Mouse (Mus musculus) MEL (cell line): Measurements from ENCODE around the gene Dqx1. TPM values are rescaled to one million over a fixed set of nuclear protein-coding genes. Genes with fewer than 3 reads are reported as not detected.

ENCODE experiments used
- DNase-seq: peaks from one replicate; pipeline ENCODE4 v3.0.0; 2011; ENCODE audit warnings: low read depth, low spot score
- H3K27ac ChIP-seq: 2 replicates; pipeline ENCODE4 v1.5.1; 2012; ENCODE audit warnings: low read depth, mild to moderate bottlenecking, control low read depth, low read length, moderate library complexity; ENCODE audit not compliant: control insufficient read depth
- H3K27me3 ChIP-seq, 2 experiments: fragments of 150-350 bp in 1 of 2; sonication (generic) in 1 of 2; 2 replicates each; pipeline ENCODE4 v1.6.1; 2012; ENCODE audit warnings: low read length in 2 of 2, mild to moderate bottlenecking in 2 of 2, improper control_type of control experiment in 1 of 2, moderate library complexity in 1 of 2; ENCODE audit not compliant: insufficient read depth in 2 of 2, control insufficient read depth in 1 of 2
- H3K36me3 ChIP-seq, 2 experiments: 2 replicates each; pipeline ENCODE4 v1.6.1; 2012 to 2014; ENCODE audit warnings: low read length in 2 of 2, improper control_type of control experiment in 1 of 2, inconsistent platforms in 1 of 2, mild to moderate bottlenecking in 1 of 2; ENCODE audit not compliant: insufficient read depth in 2 of 2, control insufficient read depth in 1 of 2
- H3K4me1 ChIP-seq, 2 experiments: fragments of 150-350 bp in 1 of 2; sonication (generic) in 1 of 2; 2 replicates each; pipeline ENCODE4 v1.6.1; 2012; ENCODE audit warnings: low read length in 2 of 2, improper control_type of control experiment in 1 of 2, mild to moderate bottlenecking in 1 of 2; ENCODE audit not compliant: insufficient read depth in 2 of 2, control insufficient read depth in 1 of 2
- H3K4me3 ChIP-seq, 2 experiments: fragments of 150-350 bp in 1 of 2; sonication (generic) in 1 of 2; 2 replicates each; pipeline ENCODE4 v1.5.1; 2012; ENCODE audit warnings: low read depth in 2 of 2, low read length in 2 of 2, mild to moderate bottlenecking in 2 of 2, moderate library complexity in 2 of 2, control low read depth in 1 of 2, improper control_type of control experiment in 1 of 2; ENCODE audit not compliant: control insufficient read depth in 1 of 2, insufficient read depth in 1 of 2
- H3K79me2 ChIP-seq: 2 replicates; pipeline ENCODE4 v1.6.1; 2012; ENCODE audit warnings: mild to moderate bottlenecking, low read length, moderate library complexity; ENCODE audit not compliant: control insufficient read depth, poor library complexity, insufficient read depth
- H3K9ac ChIP-seq: 2 replicates; pipeline ENCODE4 v1.6.1; 2012; ENCODE audit warnings: low read depth, mild to moderate bottlenecking, control low read depth, low read length, moderate library complexity; ENCODE audit not compliant: control insufficient read depth, poor library complexity, severe bottlenecking
- H3K9me3 ChIP-seq: fragments of 150-350 bp; sonication (generic); replicated peaks from 2 replicates; pipeline ENCODE4 v1.6.1; 2012; ENCODE audit warnings: mild to moderate bottlenecking, low read length, improper control_type of control experiment, moderate library complexity; ENCODE audit not compliant: insufficient read depth
- E2F4 ChIP-seq: IDR thresholded peaks from 2 replicates; pipeline ENCODE4 v1.6.1; 2011; ENCODE audit warnings: low read depth, low read length, improper control_type of control experiment, borderline replicate concordance
- EP300 ChIP-seq, 2 experiments: IDR thresholded peaks; 2 replicates each; pipeline ENCODE4 v1.6.1; 2011; ENCODE audit warnings: improper control_type of control experiment in 2 of 2, low read length in 2 of 2, low read depth in 1 of 2, mild to moderate bottlenecking in 1 of 2
- ETS1 ChIP-seq: IDR thresholded peaks from 2 replicates; pipeline ENCODE4 v1.6.1; 2012; ENCODE audit warnings: low read depth, mild to moderate bottlenecking, inconsistent platforms, low read length, improper control_type of control experiment, moderate library complexity
- GABPA ChIP-seq: IDR thresholded peaks from 2 replicates; pipeline ENCODE4 v1.6.1; 2012; ENCODE audit warnings: low read depth, mild to moderate bottlenecking, inconsistent platforms, low read length, improper control_type of control experiment, moderate library complexity
- GATA1 ChIP-seq: IDR thresholded peaks from 2 replicates; pipeline ENCODE4 v1.6.1; 2011; ENCODE audit warnings: low read depth, low read length, improper control_type of control experiment
- HCFC1 ChIP-seq: IDR thresholded peaks from 2 replicates; pipeline ENCODE4 v1.6.1; 2012; ENCODE audit warnings: low read depth, mild to moderate bottlenecking, inconsistent platforms, low read length, improper control_type of control experiment, moderate library complexity
- JUND ChIP-seq: IDR thresholded peaks from 2 replicates; pipeline ENCODE4 v1.6.1; 2011; ENCODE audit warnings: low read depth, mild to moderate bottlenecking, improper control_type of control experiment, low read length
- MAX ChIP-seq: IDR thresholded peaks from 2 replicates; pipeline ENCODE4 v1.6.1; 2011; ENCODE audit warnings: low read length, improper control_type of control experiment
- NELFE ChIP-seq: IDR thresholded peaks from 2 replicates; pipeline ENCODE4 v1.6.1; 2011; ENCODE audit warnings: low read depth, low read length, improper control_type of control experiment
- POLR2A ChIP-seq, 2 experiments: IDR thresholded peaks; 2 replicates each; pipeline ENCODE4 v1.6.1; 2011 to 2012; ENCODE audit warnings: low read length in 2 of 2, mild to moderate bottlenecking in 2 of 2, control low read depth in 1 of 2, improper control_type of control experiment in 1 of 2, low read depth in 1 of 2, moderate library complexity in 1 of 2; ENCODE audit not compliant: control insufficient read depth in 1 of 2, insufficient read depth in 1 of 2, poor library complexity in 1 of 2
- TAL1 ChIP-seq: IDR thresholded peaks from 2 replicates; pipeline ENCODE4 v1.6.1; 2012; ENCODE audit warnings: mild to moderate bottlenecking, inconsistent platforms, low read length, moderate library complexity, mixed read lengths
- TCF12 ChIP-seq: IDR thresholded peaks from 2 replicates; pipeline ENCODE4 v1.6.1; 2014; ENCODE audit warnings: low read depth, mild to moderate bottlenecking, inconsistent platforms, low read length, improper control_type of control experiment, moderate library complexity
- USF2 ChIP-seq, 2 experiments: IDR thresholded peaks; 2 replicates each; pipeline ENCODE4 v1.6.1; 2011 to 2012; ENCODE audit warnings: improper control_type of control experiment in 2 of 2, low read length in 2 of 2, borderline replicate concordance in 1 of 2, inconsistent platforms in 1 of 2, low read depth in 1 of 2, mild to moderate bottlenecking in 1 of 2; ENCODE audit not compliant: insufficient read depth in 1 of 2
- ZMIZ1 ChIP-seq: IDR thresholded peaks from 2 replicates; pipeline ENCODE4 v1.6.1; 2012; ENCODE audit warnings: low read depth, mild to moderate bottlenecking, inconsistent platforms, low read length, improper control_type of control experiment, moderate library complexity
- polyA plus RNA-seq, 2 experiments: library from polyadenylated mRNA; stranded (reverse) in 1 of 2; unstranded in 1 of 2; fragments of >175 nt in 1 of 2; fragments of >200 nt in 1 of 2; gene quantifications; 2 replicates each; pipeline versions ENCODE4 v1.2.1 to v1.2.4; 2012; ENCODE audit warnings: low replicate concordance in 2 of 2, low read depth in 1 of 2; ENCODE audit not compliant: insufficient read length in 2 of 2, insufficient read depth in 1 of 2, missing spikeins in 1 of 2
- total RNA-seq: library from RNA; depleted of rRNA; stranded (reverse); fragments of 300-350 nt; gene quantifications from 2 replicates; pipeline ENCODE4 v1.2.3, GENCODE M21; 2012

Dqx1 gene
- total and polyA plus RNA-seq, 3 experiments = 1.3 to 3.4 TPM; not detected in 1

- H3K27ac ChIP-seq = no peak overlapping the region
- no peaks in the 10 kb centered on the region for H3K79me2 ChIP-seq
- no peaks in the 10 kb centered on the region for H3K4me1 ChIP-seq
- no peak for DNase-seq
- H3K27me3 ChIP-seq = no peaks in the 10 kb centered on the region
- no peak overlapping the region for H3K9ac ChIP-seq
- no peak for TF ChIP-seq E2F4
- H3K4me3 ChIP-seq = no peak overlapping the region
- no peaks in the 10 kb centered on the region for H3K36me3 ChIP-seq
- H3K9me3 ChIP-seq = no peaks in the 10 kb centered on the region
These were observed 8.4 kb downstream of the Dqx1 start for GRCm38 (mm10) chr6:83065995-83066394.

- Histone ChIP-seq H3K36me3 (no peaks in the 10 kb centered on the region), H3K4me1 (no peaks in the 10 kb centered on the region), H3K4me3 (no peak overlapping the region), H3K9ac (no peak overlapping the region), H3K9me3 (no peaks in the 10 kb centered on the region), H3K79me2 (no peaks in the 10 kb centered on the region), H3K27ac (no peak overlapping the region), H3K27me3 (no peaks in the 10 kb centered on the region)
- no peak for DNase-seq
- no peak for TF ChIP-seq MAX
- TF ChIP-seq EP300 (IDR thresholded peaks at IDR 0.05; ENCODE audit: low read depth in 1 of 2, low read length in 2 of 2) = no peak
- no peak for TF ChIP-seq TAL1
- no peak for TF ChIP-seq GABPA
- TF ChIP-seq HCFC1 = no peak
These were observed 8.8 kb downstream of the Dqx1 start for GRCm38 (mm10) chr6:83066441-83066840.

DNA sequence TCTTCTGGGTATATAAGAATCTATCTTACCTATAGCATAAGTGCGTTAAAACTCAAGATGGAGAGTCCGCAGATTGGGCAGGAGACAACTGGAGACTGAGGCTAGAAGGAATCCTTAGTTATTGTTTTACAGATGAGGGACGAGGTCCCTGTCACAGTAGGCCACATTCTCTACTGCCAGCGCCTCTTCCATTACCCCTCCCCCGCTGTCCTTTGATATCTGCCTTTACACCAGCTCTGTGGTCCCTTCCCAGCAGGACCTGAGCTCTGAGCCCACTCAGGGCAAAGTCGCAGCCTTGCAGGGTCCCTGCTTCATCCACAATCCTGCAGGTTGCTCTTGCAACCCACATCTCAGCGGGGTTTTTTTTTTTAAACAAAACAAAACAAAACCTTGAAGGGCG lies 10.6 kb downstream of the Dqx1 start:
- Histone ChIP-seq H3K4me3 (no peak overlapping the region), H3K36me3 (no peaks in the 10 kb centered on the region), H3K4me1 (no peaks in the 10 kb centered on the region)

GRCm38 (mm10) chr6:83068706-83069487 lies 11.3 kb downstream of the Dqx1 start:
- TF ChIP-seq ETS1 = no peak
- no peak for TF ChIP-seq GATA1
- TF ChIP-seq TCF12 = no peak
- TF ChIP-seq JUND = no peak
- no peak for TF ChIP-seq POLR2A (IDR thresholded peaks at IDR 0.05; ENCODE audit: control insufficient read depth in 1 of 2, insufficient read depth in 1 of 2, low read depth in 1 of 2, low read length in 2 of 2, poor library complexity in 1 of 2)
- no peak for TF ChIP-seq USF2 (IDR thresholded peaks at IDR 0.05; ENCODE audit: borderline replicate concordance in 1 of 2, insufficient read depth in 1 of 2, low read depth in 1 of 2, low read length in 2 of 2)
- no peak for TF ChIP-seq NELFE
- no peaks in the 10 kb centered on the region for H3K79me2 ChIP-seq
- no peak overlapping the region for H3K27ac ChIP-seq
- H3K9ac ChIP-seq = no peak overlapping the region
- H3K27me3 ChIP-seq = no peaks in the 10 kb centered on the region
- no peaks in the 10 kb centered on the region for H3K36me3 ChIP-seq
- H3K4me3 ChIP-seq = no peak overlapping the region
- H3K9me3 ChIP-seq = no peaks in the 10 kb centered on the region
- no peak for DNase-seq
- H3K4me1 ChIP-seq = no peaks in the 10 kb centered on the region

More for the DNA sequence above, 10.6 kb downstream of the Dqx1 start:
- DNase-seq = no peak
- no peaks in the 10 kb centered on the region for H3K27me3 ChIP-seq
- no peaks in the 10 kb centered on the region for H3K79me2 ChIP-seq
- no peak for TF ChIP-seq ZMIZ1
- H3K27ac ChIP-seq = no peak overlapping the region
- H3K9ac ChIP-seq = no peak overlapping the region
- H3K9me3 ChIP-seq = no peaks in the 10 kb centered on the region
